Mouse (Mus musculus): ENCODE results near the gene Phospho1. TPM values are rescaled to one million over a fixed set of nuclear protein-coding genes. Genes with fewer than 3 reads are reported as not detected.

Phospho1 gene
- polyA plus RNA-seq, 1 experiment = 42.5 TPM

- peaks cover 2% of the 10 kb centered on the region; the same call in 1 of the 2 replicates for H3K36me3 ChIP-seq (ENCODE audit: control insufficient read depth, insufficient read depth, low read length)
- TF ChIP-seq CTCF (IDR thresholded peaks at IDR 0.05; ENCODE audit: extremely low read depth, insufficient read depth, insufficient read length, insufficient replicate concordance) (no peak), POLR2A (IDR thresholded peaks at IDR 0.05; ENCODE audit: low read depth, low read length) (no peak)
- peaks cover 30% of the 10 kb centered on the region; the same call in 1 of the 2 replicates for H3K4me1 ChIP-seq (ENCODE audit: control insufficient read depth, insufficient read depth, insufficient read length)
- peak overlapping the region; percentile 29; the same call in 1 of the 2 replicates for H3K4me3 ChIP-seq (ENCODE audit: extremely low read depth, insufficient read depth, insufficient read length)
- peak overlapping the region; percentile 94 for H3K27ac ChIP-seq (ENCODE audit: insufficient read depth, low read length)
- no peaks in the 10 kb centered on the region for H3K27me3 ChIP-seq (ENCODE audit: control insufficient read depth, insufficient read depth, low read length)
- WGBS = 50% methylated on average over 5 of the region's 5 CpGs
- DNase-seq (ENCODE audit: low read depth in 1 of 2, low spot score in 2 of 2) = no peak
Observed at GRCm38 (mm10) chr11:95842953-95843352, 18.7 kb downstream of the Phospho1 start.

DNA sequence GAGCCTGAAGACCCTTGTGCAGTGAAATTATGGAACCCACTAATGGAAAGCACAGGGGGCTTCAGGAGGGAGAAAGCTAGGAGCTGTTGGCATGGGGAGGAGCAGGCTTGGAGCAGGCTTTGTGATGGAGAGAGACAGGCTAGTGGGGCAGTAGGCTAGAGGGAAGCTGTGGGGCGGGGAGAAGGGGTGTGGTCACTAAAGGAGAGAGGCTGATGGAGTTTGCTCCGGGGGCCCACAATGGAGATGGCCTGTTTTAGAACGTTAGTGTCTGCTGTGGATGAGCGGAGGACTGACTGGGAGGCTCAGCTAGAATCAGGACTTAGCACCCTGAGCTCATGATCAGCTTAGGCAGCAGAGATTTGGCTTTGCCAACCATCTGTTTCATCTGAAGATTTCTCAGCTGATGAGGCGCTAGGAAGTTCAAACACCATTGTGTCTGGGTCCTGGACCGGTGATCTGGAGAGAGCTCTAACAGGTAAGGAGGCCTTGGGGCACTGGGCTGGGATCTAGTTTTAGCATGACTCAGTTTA lies 19.2 kb downstream of the Phospho1 start:
- no peaks in the 10 kb centered on the region for H3K27me3 ChIP-seq (ENCODE audit: control insufficient read depth, insufficient read depth, low read length)
- peak overlapping the region; percentile 31; the same call in 1 of the 2 replicates for H3K4me3 ChIP-seq (ENCODE audit: extremely low read depth, insufficient read depth, insufficient read length)
- no peak for DNase-seq (ENCODE audit: low read depth in 1 of 2, low spot score in 2 of 2)
- WGBS = 58% methylated on average over 6 of the region's 6 CpGs
- no peak for TF ChIP-seq POLR2A (IDR thresholded peaks at IDR 0.05; ENCODE audit: low read depth, low read length)
- TF ChIP-seq CTCF (IDR thresholded peaks at IDR 0.05; ENCODE audit: extremely low read depth, insufficient read depth, insufficient read length, insufficient replicate concordance) = no peak
- peaks cover 2% of the 10 kb centered on the region; the same call in 1 of the 2 replicates for H3K36me3 ChIP-seq (ENCODE audit: control insufficient read depth, insufficient read depth, low read length)
- peak overlapping the region; percentile 94 for H3K27ac ChIP-seq (ENCODE audit: insufficient read depth, low read length)
- peaks cover 25% of the 10 kb centered on the region; the same call in 1 of the 2 replicates for H3K4me1 ChIP-seq (ENCODE audit: control insufficient read depth, insufficient read depth, insufficient read length)

DNA sequence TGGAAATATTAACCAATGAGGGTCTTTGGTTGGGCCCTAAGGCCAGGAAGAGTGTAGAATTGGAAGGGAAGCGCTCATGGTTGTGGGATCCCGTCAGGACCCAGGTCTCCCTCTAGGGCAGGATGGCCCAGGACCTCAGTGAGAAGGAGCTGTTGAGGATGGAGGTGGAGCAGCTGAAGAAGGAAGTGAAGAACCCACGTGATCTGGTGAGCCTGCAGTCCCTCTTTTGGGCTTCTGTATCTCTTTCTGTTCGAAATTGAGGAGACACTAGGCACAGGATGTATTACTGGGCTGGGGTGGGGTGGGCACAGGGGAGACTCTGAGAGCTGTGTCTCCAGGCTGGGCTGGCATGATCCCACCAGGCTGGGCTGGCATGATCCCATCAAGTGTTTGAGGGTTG lies 20.6 kb downstream of the Phospho1 start:
- TF ChIP-seq POLR2A (IDR thresholded peaks at IDR 0.05; ENCODE audit: low read depth, low read length) (no peak), CTCF (IDR thresholded peaks at IDR 0.05; ENCODE audit: extremely low read depth, insufficient read depth, insufficient read length, insufficient replicate concordance) (no peak)
- WGBS = 41% methylated on average over 4 of the region's 4 CpGs
- no peaks in the 10 kb centered on the region for H3K27me3 ChIP-seq (ENCODE audit: control insufficient read depth, insufficient read depth, low read length)
- no peak for DNase-seq (ENCODE audit: low read depth in 1 of 2, low spot score in 2 of 2)
- H3K27ac ChIP-seq (ENCODE audit: insufficient read depth, low read length) = no peak overlapping the region
- H3K4me1 ChIP-seq (ENCODE audit: control insufficient read depth, insufficient read depth, insufficient read length) = peaks cover 21% of the 10 kb centered on the region; the same call in 1 of the 2 replicates
- peaks cover 2% of the 10 kb centered on the region; the same call in 1 of the 2 replicates for H3K36me3 ChIP-seq (ENCODE audit: control insufficient read depth, insufficient read depth, low read length)
- no peak overlapping the region for H3K4me3 ChIP-seq (ENCODE audit: extremely low read depth, insufficient read depth, insufficient read length)

DNA sequence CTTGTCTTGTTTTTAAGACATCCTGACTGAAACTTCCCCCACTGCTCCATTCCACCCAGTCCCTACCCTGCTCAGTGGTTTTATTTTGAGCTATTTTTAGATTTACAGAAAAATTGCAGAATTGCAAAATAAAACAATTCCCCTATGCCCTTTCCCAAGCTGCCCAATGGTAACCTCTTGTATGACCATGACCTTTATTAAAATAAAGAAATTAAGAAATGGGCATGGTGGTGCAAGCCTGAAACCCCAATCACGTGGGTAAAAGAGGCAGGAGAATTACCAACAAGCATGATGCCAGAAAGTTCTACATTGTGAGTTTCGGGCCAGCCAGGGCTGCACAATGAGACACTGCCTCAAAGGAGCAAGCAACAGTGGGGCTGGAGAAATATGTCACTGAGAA lies 26.6 kb downstream of the Phospho1 start:
- TF ChIP-seq CTCF (IDR thresholded peaks at IDR 0.05; ENCODE audit: extremely low read depth, insufficient read depth, insufficient read length, insufficient replicate concordance) (no peak), POLR2A (IDR thresholded peaks at IDR 0.05; ENCODE audit: low read depth, low read length) (no peak)
- Histone ChIP-seq H3K4me3 (ENCODE audit: extremely low read depth, insufficient read depth, insufficient read length) (no peak overlapping the region), H3K27ac (ENCODE audit: insufficient read depth, low read length) (no peak overlapping the region), H3K36me3 (ENCODE audit: control insufficient read depth, insufficient read depth, low read length) (no peaks in the 10 kb centered on the region), H3K4me1 (ENCODE audit: control insufficient read depth, insufficient read depth, insufficient read length) (no peaks in the 10 kb centered on the region), H3K27me3 (ENCODE audit: control insufficient read depth, insufficient read depth, low read length) (no peaks in the 10 kb centered on the region)
- 64% methylated on average over 2 of the region's 2 CpGs for WGBS
- DNase-seq (ENCODE audit: low read depth in 1 of 2, low spot score in 2 of 2) = no peak

- 45% methylated on average over 5 of the region's 5 CpGs for WGBS
- Histone ChIP-seq H3K36me3 (ENCODE audit: control insufficient read depth, insufficient read depth, low read length) (no peaks in the 10 kb centered on the region), H3K4me1 (ENCODE audit: control insufficient read depth, insufficient read depth, insufficient read length) (no peaks in the 10 kb centered on the region), H3K27ac (ENCODE audit: insufficient read depth, low read length) (no peak overlapping the region), H3K27me3 (ENCODE audit: control insufficient read depth, insufficient read depth, low read length) (no peaks in the 10 kb centered on the region), H3K4me3 (ENCODE audit: extremely low read depth, insufficient read depth, insufficient read length) (no peak overlapping the region)
- peak in 1 of 2 experiments; percentile 73 for DNase-seq (ENCODE audit: low read depth in 1 of 2, low spot score in 2 of 2)
- TF ChIP-seq CTCF (IDR thresholded peaks at IDR 0.05; ENCODE audit: extremely low read depth, insufficient read depth, insufficient read length, insufficient replicate concordance) = peak; percentile 82; the same call in 1 of the 2 replicates
- no peak for TF ChIP-seq POLR2A (IDR thresholded peaks at IDR 0.05; ENCODE audit: low read depth, low read length)
Observed at GRCm38 (mm10) chr11:95853684-95854083, 29.4 kb downstream of the Phospho1 start.

GRCm38 (mm10) chr11:95857306-95857705 lies 33.0 kb downstream of the Phospho1 start:
- Histone ChIP-seq H3K4me1 (ENCODE audit: control insufficient read depth, insufficient read depth, insufficient read length) (no peaks in the 10 kb centered on the region; the same call in 1 of the 2 replicates), H3K4me3 (ENCODE audit: extremely low read depth, insufficient read depth, insufficient read length) (no peak overlapping the region), H3K36me3 (ENCODE audit: control insufficient read depth, insufficient read depth, low read length) (no peaks in the 10 kb centered on the region), H3K27ac (ENCODE audit: insufficient read depth, low read length) (no peak overlapping the region), H3K27me3 (ENCODE audit: control insufficient read depth, insufficient read depth, low read length) (no peaks in the 10 kb centered on the region)
- no peak for DNase-seq (ENCODE audit: low read depth in 1 of 2, low spot score in 2 of 2)
- no peak for TF ChIP-seq CTCF (IDR thresholded peaks at IDR 0.05; ENCODE audit: extremely low read depth, insufficient read depth, insufficient read length, insufficient replicate concordance)
- TF ChIP-seq POLR2A (IDR thresholded peaks at IDR 0.05; ENCODE audit: low read depth, low read length) = no peak
- 90% methylated on average over 4 of the region's 4 CpGs for WGBS

Data from spleen, adult 2 months (tissue).